Mouse (Mus musculus): Measurements from ENCODE around the gene Ssu72. TPM values are rescaled to one million over a fixed set of nuclear protein-coding genes. Genes with fewer than 3 reads are reported as not detected.

Ssu72 gene
- total RNA-seq, 2 experiments from 2014 or later, result 90.9 to 92.8 TPM

- TF ChIP-seq CTCF (conservative IDR thresholded peaks at IDR 0.05), result no peak
- Histone ChIP-seq H3K4me3 (no peak overlapping the region), H3K27ac (no peak overlapping the region)
- DNase-seq (ENCODE audit: low spot score in 2 of 2), result no peak
Measured at GRCm38 (mm10) chr4:155742684-155743083, 38.1 kb downstream of the Ssu72 start.

GRCm38 (mm10) chr4:155744474-155744873 lies 39.9 kb downstream of the Ssu72 start:
- no peak for TF ChIP-seq CTCF (conservative IDR thresholded peaks at IDR 0.05)
- DNase-seq (ENCODE audit: low spot score in 2 of 2), result no peak
- H3K27ac ChIP-seq, result no peak overlapping the region
- no peak overlapping the region for H3K4me3 ChIP-seq

GRCm38 (mm10) chr4:155745136-155745535 lies 40.5 kb downstream of the Ssu72 start:
- no peak for DNase-seq (ENCODE audit: low spot score in 2 of 2)
- TF ChIP-seq CTCF (conservative IDR thresholded peaks at IDR 0.05), result no peak
- no peak overlapping the region for H3K4me3 ChIP-seq
- no peak overlapping the region for H3K27ac ChIP-seq

GRCm38 (mm10) chr4:155746036-155746548 lies 41.5 kb downstream of the Ssu72 start:
- Histone ChIP-seq H3K27ac (no peak overlapping the region), H3K4me3 (no peak overlapping the region)
- TF ChIP-seq CTCF (conservative IDR thresholded peaks at IDR 0.05), result no peak

GRCm38 (mm10) chr4:155746575-155747490 lies 42.2 kb downstream of the Ssu72 start:
- H3K27ac ChIP-seq, result no peak overlapping the region
- no peak for TF ChIP-seq CTCF (conservative IDR thresholded peaks at IDR 0.05)
- H3K4me3 ChIP-seq, result no peak overlapping the region
- no peak for DNase-seq (ENCODE audit: low spot score in 2 of 2)

More at GRCm38 (mm10) chr4:155746036-155746548, 41.5 kb downstream of the Ssu72 start:
- DNase-seq (ENCODE audit: low spot score in 2 of 2), result no peak

GRCm38 (mm10) chr4:155757011-155757410 lies 52.4 kb downstream of the Ssu72 start:
- no peak for TF ChIP-seq CTCF (conservative IDR thresholded peaks at IDR 0.05)
- no peak for DNase-seq (ENCODE audit: low spot score in 2 of 2)
- Histone ChIP-seq H3K4me3 (no peak overlapping the region), H3K27ac (no peak overlapping the region)

- Histone ChIP-seq H3K27ac (peak overlapping the region; percentile 87), H3K4me3 (peak overlapping the region; percentile 88)
- no peak for DNase-seq (ENCODE audit: low spot score in 2 of 2)
- peak; percentile 73 for TF ChIP-seq CTCF (conservative IDR thresholded peaks at IDR 0.05)
Measured at GRCm38 (mm10) chr4:155759862-155760612, 55.4 kb downstream of the Ssu72 start.

GRCm38 (mm10) chr4:155760613-155761355 lies 56.2 kb downstream of the Ssu72 start, which contains the start of gene Atad3a:
Gene Atad3a (minus strand): TSS chr4:155761093.
- DNase-seq (ENCODE audit: low spot score in 2 of 2), result peak; percentile 96 to 97
- H3K27ac ChIP-seq, result peak within 1 kb of the TSS; percentile 87
- peak within 1 kb of the TSS; percentile 88 for H3K4me3 ChIP-seq
- no peak for TF ChIP-seq CTCF (conservative IDR thresholded peaks at IDR 0.05)

- H3K27ac ChIP-seq, result peak overlapping the region; percentile 49; the same call in 1 of the 2 replicates
- DNase-seq (ENCODE audit: low spot score in 2 of 2), result no peak
- peak overlapping the region; percentile 88 for H3K4me3 ChIP-seq
- TF ChIP-seq CTCF (conservative IDR thresholded peaks at IDR 0.05), result no peak
Measured at GRCm38 (mm10) chr4:155761356-155762099, 56.9 kb downstream of the Ssu72 start.

GRCm38 (mm10) chr4:155762357-155762756 lies 57.8 kb downstream of the Ssu72 start:
- no peak for DNase-seq (ENCODE audit: low spot score in 2 of 2)
- H3K27ac ChIP-seq, result no peak overlapping the region
- H3K4me3 ChIP-seq, result no peak overlapping the region
- no peak for TF ChIP-seq CTCF (conservative IDR thresholded peaks at IDR 0.05)

GRCm38 (mm10) chr4:155769496-155769879 lies 64.9 kb downstream of the Ssu72 start:
- peak overlapping the region; percentile 68 for H3K4me3 ChIP-seq
- H3K27ac ChIP-seq, result peak overlapping the region; percentile 88
- TF ChIP-seq CTCF (conservative IDR thresholded peaks at IDR 0.05), result no peak
- DNase-seq (ENCODE audit: low spot score in 2 of 2), result no peak

Data from layer of hippocampus, adult 2 months (tissue).